Mouse (Mus musculus) hindbrain, embryonic 13.5 days (tissue): Measurements from ENCODE around the gene Glyctk. TPM values are rescaled to one million over a fixed set of nuclear protein-coding genes. Genes with fewer than 3 reads are reported as not detected.

Source experiments
- ATAC-seq: fragments of 200-750 bp; cut with Nextera tagmentation; 2 replicates; pipeline ENCODE4 v1.8.0; 2017; ENCODE audit warnings: moderate TSS enrichment; ENCODE audit not compliant: low FRiP score
- H3K27ac ChIP-seq: fragments of 300-500 bp; sonication (generic); 2 replicates; pipeline ENCODE4 v1.5.1; 2015; ENCODE audit warnings: inconsistent platforms, mild to moderate bottlenecking, moderate library complexity
- H3K27me3 ChIP-seq: fragments of 300-500 bp; sonication (generic); 2 replicates; pipeline ENCODE4 v1.6.1; 2015; ENCODE audit warnings: mild to moderate bottlenecking, inconsistent platforms
- H3K36me3 ChIP-seq: fragments of 300-500 bp; sonication (generic); 2 replicates; pipeline ENCODE4 v1.6.1; 2015; ENCODE audit warnings: mild to moderate bottlenecking, inconsistent platforms
- H3K4me1 ChIP-seq: fragments of 300-500 bp; sonication (generic); replicated peaks from 2 replicates; pipeline ENCODE4 v1.6.1; 2015; ENCODE audit warnings: inconsistent platforms
- H3K4me2 ChIP-seq: fragments of 300-500 bp; sonication (generic); 2 replicates; pipeline ENCODE4 v1.6.1; 2015; ENCODE audit warnings: inconsistent platforms, mild to moderate bottlenecking, moderate library complexity
- H3K4me3 ChIP-seq: fragments of 300-500 bp; sonication (generic); 2 replicates; pipeline ENCODE4 v1.5.1; 2015; ENCODE audit warnings: mild to moderate bottlenecking, inconsistent platforms
- H3K9ac ChIP-seq: fragments of 300-500 bp; sonication (generic); 2 replicates; pipeline ENCODE4 v1.6.1; 2015; ENCODE audit warnings: mild to moderate bottlenecking, inconsistent platforms
- H3K9me3 ChIP-seq: fragments of 300-500 bp; sonication (generic); 2 replicates; pipeline ENCODE4 v1.6.1; 2016; ENCODE audit warnings: inconsistent platforms
- WGBS: fragments of 180-500 bp; shearing (Covaris S2); methylation state at CpG from one replicate; pipeline ENCODE4 v1.1.7; 2015; 5-methylcytosine and 5-hydroxymethylcytosine counted together
- polyA plus RNA-seq: library from polyadenylated mRNA; unstranded; fragments of >200 nt; fragmentation: Nextera tagmentation; extraction: Ambion mirVana; gene quantifications from 2 replicates; pipeline ENCODE4 v1.2.1, GENCODE M21; 2015

Gene Glyctk
- polyA plus RNA-seq, 1 experiment from 2014 or later: 5.7 TPM

- Histone ChIP-seq H3K27me3 (peaks cover 19% of the 10 kb centered on the region; the same call in 1 of the 2 replicates), H3K9me3 (no peaks in the 10 kb centered on the region), H3K27ac (peak overlapping the region; percentile 79), H3K4me1 (peaks cover 30% of the 10 kb centered on the region), H3K4me3 (no peak overlapping the region), H3K9ac (peak overlapping the region; percentile 58), H3K36me3 (peaks cover 23% of the 10 kb centered on the region), H3K4me2 (0 out of 2 replicates have a peak overlapping the region, but pooled peaks have one; percentile 10)
- 63% methylated on average over 8 of the region's 8 CpGs for WGBS
- peak; percentile 36 for ATAC-seq
These were observed 37.8 kb upstream of the Glyctk start for GRCm38 (mm10) chr9:106195693-106196092.

GRCm38 (mm10) chr9:106193930-106194807 lies 36.2 kb upstream of the Glyctk start:
- no peak overlapping the region for H3K4me3 ChIP-seq
- H3K27ac ChIP-seq: no peak overlapping the region
- 0 out of 2 replicates have a peak, but pooled peaks cover 4% of the 10 kb centered on the region for H3K27me3 ChIP-seq
- WGBS: 92% methylated on average over 8 of the region's 8 CpGs
- no peak for ATAC-seq
- H3K4me1 ChIP-seq: peaks cover 23% of the 10 kb centered on the region
- H3K9ac ChIP-seq: no peak overlapping the region; the same call in 1 of the 2 replicates
- H3K4me2 ChIP-seq: no peak overlapping the region
- no peaks in the 10 kb centered on the region for H3K9me3 ChIP-seq
- H3K36me3 ChIP-seq: peaks cover 38% of the 10 kb centered on the region

DNA sequence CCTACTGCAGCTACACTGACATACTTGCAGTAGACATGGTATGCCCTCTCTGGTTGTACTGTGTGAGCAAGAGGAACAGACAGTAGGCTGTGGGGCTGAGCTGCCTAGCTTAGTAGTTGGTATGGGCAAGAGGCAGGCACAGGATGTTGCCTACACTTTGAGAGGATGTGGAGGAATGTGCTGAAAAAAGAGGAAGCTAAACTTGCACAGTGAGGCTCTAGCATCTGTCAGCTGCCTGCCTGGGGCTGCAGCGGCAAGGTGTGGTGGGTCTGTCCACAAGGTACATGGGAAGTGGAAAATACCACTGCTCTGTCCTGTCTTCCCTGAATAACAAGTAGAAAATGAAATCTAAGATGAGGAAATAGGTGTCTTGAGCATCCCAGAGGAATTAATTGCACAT lies 35.1 kb upstream of the Glyctk start:
- ATAC-seq: no peak
- Histone ChIP-seq H3K4me1 (peaks cover 11% of the 10 kb centered on the region), H3K4me3 (no peak overlapping the region), H3K27ac (no peak overlapping the region), H3K9me3 (no peaks in the 10 kb centered on the region), H3K36me3 (peaks cover 50% of the 10 kb centered on the region), H3K27me3 (0 out of 2 replicates have a peak, but pooled peaks cover 3% of the 10 kb centered on the region), H3K9ac (no peak overlapping the region), H3K4me2 (no peak overlapping the region)
- WGBS: 95% methylated on average over 1 of the region's 1 CpGs

DNA sequence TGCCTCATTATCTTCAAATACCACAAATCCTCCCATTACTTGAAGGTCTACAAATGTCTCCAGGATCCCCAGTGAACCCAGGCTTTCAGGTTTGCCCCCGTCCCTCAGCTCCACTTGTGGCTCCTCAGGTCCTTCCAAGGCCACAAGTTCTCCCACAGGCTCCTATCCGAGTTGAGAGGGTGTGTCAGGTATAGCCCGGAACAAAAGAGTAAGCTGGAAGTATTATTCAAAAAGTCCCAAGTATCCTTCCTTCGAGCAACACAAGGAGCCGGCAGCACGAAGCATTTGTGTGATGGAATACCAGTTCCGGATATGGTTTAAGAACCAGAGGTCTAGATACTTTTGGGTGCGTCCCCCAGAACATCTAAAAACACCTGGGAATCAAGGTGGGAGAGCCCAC lies 34.1 kb upstream of the Glyctk start:
- Histone ChIP-seq H3K36me3 (peaks cover 59% of the 10 kb centered on the region), H3K27me3 (no peaks in the 10 kb centered on the region), H3K9ac (no peak overlapping the region), H3K4me3 (no peak overlapping the region), H3K27ac (no peak overlapping the region), H3K4me2 (no peak overlapping the region), H3K4me1 (peaks cover 11% of the 10 kb centered on the region), H3K9me3 (no peaks in the 10 kb centered on the region)
- 93% methylated on average over 8 of the region's 8 CpGs for WGBS
- no peak for ATAC-seq

DNA sequence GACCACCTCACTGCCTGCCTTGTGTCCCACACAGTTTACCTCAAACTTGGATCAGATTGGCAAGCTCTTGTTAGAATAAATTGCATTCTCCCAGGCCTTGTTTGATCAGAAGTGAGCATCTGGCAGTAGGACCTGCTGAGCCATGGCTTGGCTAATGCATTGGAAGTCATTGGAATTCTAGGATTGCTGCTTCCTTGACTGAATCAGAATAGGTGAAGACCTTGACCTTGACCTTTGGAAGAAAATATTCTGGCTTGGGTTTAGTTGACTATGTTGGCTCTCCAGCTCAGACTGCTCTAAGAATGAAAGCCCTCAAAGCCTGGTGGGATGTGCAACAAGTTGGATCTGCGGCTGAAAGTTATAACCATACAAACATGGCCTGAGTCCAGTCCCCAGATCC lies 33.4 kb upstream of the Glyctk start:
- Histone ChIP-seq H3K27me3 (no peaks in the 10 kb centered on the region), H3K4me3 (no peak overlapping the region), H3K9ac (no peak overlapping the region), H3K4me2 (no peak overlapping the region), H3K9me3 (no peaks in the 10 kb centered on the region), H3K27ac (no peak overlapping the region), H3K4me1 (peaks cover 11% of the 10 kb centered on the region), H3K36me3 (peaks cover 66% of the 10 kb centered on the region)
- 88% methylated on average over 1 of the region's 1 CpGs for WGBS
- ATAC-seq: no peak

DNA sequence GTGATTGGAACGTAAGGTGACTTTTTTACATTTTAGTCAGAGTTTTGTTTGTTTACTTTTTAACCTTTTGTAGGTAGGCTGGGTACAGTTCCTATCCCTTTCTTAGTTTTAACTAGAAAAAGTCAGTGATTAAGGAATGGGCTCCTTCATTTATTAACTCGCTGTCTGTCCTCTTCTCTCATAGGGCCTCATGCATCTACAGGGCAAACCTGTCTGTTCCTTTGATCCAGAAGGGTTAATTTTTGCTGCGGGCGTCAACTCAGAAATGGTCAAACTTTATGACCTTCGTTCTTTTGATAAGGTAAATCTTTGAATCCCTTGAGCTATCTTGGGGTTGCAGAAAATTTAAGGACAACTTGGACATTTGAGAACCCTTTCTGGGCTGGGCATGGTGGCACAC lies 26.1 kb upstream of the Glyctk start:
- Histone ChIP-seq H3K27ac (no peak overlapping the region), H3K9ac (no peak overlapping the region), H3K4me1 (no peaks in the 10 kb centered on the region), H3K4me3 (no peak overlapping the region), H3K9me3 (no peaks in the 10 kb centered on the region), H3K27me3 (no peaks in the 10 kb centered on the region), H3K4me2 (no peak overlapping the region), H3K36me3 (peaks cover 98% of the 10 kb centered on the region)
- ATAC-seq: no peak
- 97% methylated on average over 5 of the region's 5 CpGs for WGBS

DNA sequence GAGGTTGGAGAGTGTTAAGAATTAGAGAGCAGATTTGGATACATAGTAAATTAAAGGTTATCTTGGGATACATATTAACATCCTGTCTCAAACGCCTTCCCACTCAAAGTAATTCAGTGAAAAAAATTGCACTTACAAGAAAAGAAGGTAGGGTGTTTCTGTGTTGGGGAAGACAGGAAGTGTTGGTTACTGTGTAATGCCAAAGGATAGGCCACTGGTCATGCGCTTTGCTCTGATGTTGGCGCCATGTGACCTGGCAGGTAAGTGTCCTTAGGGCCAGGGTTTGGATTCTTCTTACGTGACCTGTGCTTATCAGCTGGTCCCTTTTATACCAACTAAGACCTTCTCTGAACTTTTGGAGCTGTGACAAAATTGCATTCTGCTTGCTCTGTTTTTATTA lies 24.2 kb upstream of the Glyctk start:
- Histone ChIP-seq H3K36me3 (peaks cover 96% of the 10 kb centered on the region), H3K4me1 (no peaks in the 10 kb centered on the region), H3K27me3 (no peaks in the 10 kb centered on the region), H3K4me2 (no peak overlapping the region), H3K9me3 (no peaks in the 10 kb centered on the region), H3K9ac (no peak overlapping the region), H3K4me3 (no peak overlapping the region), H3K27ac (no peak overlapping the region)
- ATAC-seq: no peak
- 92% methylated on average over 4 of the region's 4 CpGs for WGBS

GRCm38 (mm10) chr9:106179964-106180363 lies 22.0 kb upstream of the Glyctk start:
- Histone ChIP-seq H3K9ac (no peak overlapping the region), H3K4me3 (no peak overlapping the region), H3K9me3 (no peaks in the 10 kb centered on the region), H3K27ac (no peak overlapping the region), H3K36me3 (peaks cover 83% of the 10 kb centered on the region), H3K27me3 (no peaks in the 10 kb centered on the region), H3K4me2 (no peak overlapping the region), H3K4me1 (peaks cover 15% of the 10 kb centered on the region)
- 98% methylated on average over 3 of the region's 3 CpGs for WGBS
- no peak for ATAC-seq

GRCm38 (mm10) chr9:106179454-106179853 lies 21.5 kb upstream of the Glyctk start:
- no peak for ATAC-seq
- 84% methylated on average over 2 of the region's 2 CpGs for WGBS

GRCm38 (mm10) chr9:106177799-106178198 lies 19.9 kb upstream of the Glyctk start:
- Histone ChIP-seq H3K27me3 (no peaks in the 10 kb centered on the region), H3K9ac (no peak overlapping the region), H3K4me3 (no peak overlapping the region), H3K27ac (no peak overlapping the region), H3K9me3 (no peaks in the 10 kb centered on the region), H3K36me3 (peaks cover 62% of the 10 kb centered on the region), H3K4me1 (peaks cover 35% of the 10 kb centered on the region), H3K4me2 (no peak overlapping the region)
- 91% methylated on average over 6 of the region's 6 CpGs for WGBS
- no peak for ATAC-seq

More at GRCm38 (mm10) chr9:106179454-106179853, 21.5 kb upstream of the Glyctk start:
- no peak overlapping the region for H3K4me2 ChIP-seq
- H3K4me3 ChIP-seq: no peak overlapping the region
- peaks cover 78% of the 10 kb centered on the region for H3K36me3 ChIP-seq
- no peaks in the 10 kb centered on the region for H3K9me3 ChIP-seq
- H3K4me1 ChIP-seq: peaks cover 19% of the 10 kb centered on the region
- no peaks in the 10 kb centered on the region for H3K27me3 ChIP-seq
- no peak overlapping the region for H3K9ac ChIP-seq
- H3K27ac ChIP-seq: no peak overlapping the region

GRCm38 (mm10) chr9:106176769-106177168 lies 18.8 kb upstream of the Glyctk start:
- Histone ChIP-seq H3K4me1 (peaks cover 43% of the 10 kb centered on the region), H3K36me3 (peaks cover 51% of the 10 kb centered on the region), H3K9ac (no peak overlapping the region), H3K4me3 (no peak overlapping the region), H3K4me2 (no peak overlapping the region), H3K27ac (no peak overlapping the region), H3K27me3 (no peaks in the 10 kb centered on the region), H3K9me3 (no peaks in the 10 kb centered on the region)
- no peak for ATAC-seq
- WGBS: 87% methylated on average over 5 of the region's 5 CpGs

- Histone ChIP-seq H3K9me3 (no peaks in the 10 kb centered on the region), H3K4me2 (no peak overlapping the region), H3K36me3 (peaks cover 40% of the 10 kb centered on the region), H3K9ac (no peak overlapping the region), H3K4me1 (peaks cover 43% of the 10 kb centered on the region), H3K27ac (no peak overlapping the region), H3K4me3 (no peak overlapping the region), H3K27me3 (no peaks in the 10 kb centered on the region)
- no peak for ATAC-seq
- WGBS: 82% methylated on average over 3 of the region's 3 CpGs
These were observed 17.7 kb upstream of the Glyctk start for GRCm38 (mm10) chr9:106175552-106176200.
